Mouse (Mus musculus): ENCODE results near the gene Snx10. TPM values are rescaled to one million over a fixed set of nuclear protein-coding genes. Genes with fewer than 3 reads are reported as not detected.

The Snx10 gene
- total RNA-seq, 1 experiment, result 21.2 TPM

DNA sequence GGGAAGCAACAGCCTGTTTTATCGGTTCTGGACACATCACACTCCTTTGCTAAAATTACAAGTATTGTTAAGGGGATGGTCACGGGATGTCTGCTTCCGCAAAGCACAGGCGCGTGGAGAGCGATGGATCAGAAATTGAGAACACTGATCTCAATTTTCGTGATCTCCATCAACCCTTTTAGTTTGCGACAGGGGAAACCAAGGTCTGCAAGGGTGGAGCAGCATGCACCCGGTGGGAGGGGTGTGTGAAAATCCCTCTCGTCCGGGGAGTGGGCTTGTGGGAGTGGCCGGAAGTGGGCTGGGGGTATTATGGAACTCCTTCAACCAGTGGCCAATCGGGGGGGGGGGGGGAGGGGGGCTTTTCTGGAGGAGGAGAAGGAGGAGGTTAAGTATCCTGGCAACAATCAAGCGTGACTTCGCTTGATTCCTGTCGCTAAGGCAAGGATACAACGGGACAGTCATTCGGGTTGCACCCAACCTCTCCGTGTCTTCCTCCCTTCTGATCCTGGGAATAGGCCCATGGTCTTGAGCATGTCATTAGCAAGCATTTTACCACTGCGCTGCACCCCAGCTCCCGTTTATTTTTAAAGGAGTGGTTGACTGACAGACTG, 725 bp downstream of the Snx10 start:
- no peak for TF ChIP-seq ZNF384 (IDR thresholded peaks at IDR 0.05; ENCODE audit: low read depth, low read length)
- TF ChIP-seq CHD2 (IDR thresholded peaks at IDR 0.05; ENCODE audit: low read depth, low read length), result no peak
- TF ChIP-seq HCFC1 (IDR thresholded peaks at IDR 0.05; ENCODE audit: borderline replicate concordance, insufficient read depth, low read length), result no peak
- no peak for TF ChIP-seq MAFK (IDR thresholded peaks at IDR 0.05; ENCODE audit: insufficient read depth, low read depth, low read length)
- TF ChIP-seq ZC3H11A (IDR thresholded peaks at IDR 0.05; ENCODE audit: borderline replicate concordance, low read depth, low read length), result no peak
- peaks cover 0 to 8% of the 10 kb centered on the region in 2 experiments; a peak in 2 of 4 replicates for H3K4me1 ChIP-seq (ENCODE audit: control insufficient read depth in 2 of 2, insufficient read depth in 2 of 2, low read length in 2 of 2, poor library complexity in 1 of 2)
- peak overlapping the region; percentile 85 for H3K27ac ChIP-seq (ENCODE audit: insufficient read depth, low read depth, low read length, poor library complexity, severe bottlenecking)

DNA sequence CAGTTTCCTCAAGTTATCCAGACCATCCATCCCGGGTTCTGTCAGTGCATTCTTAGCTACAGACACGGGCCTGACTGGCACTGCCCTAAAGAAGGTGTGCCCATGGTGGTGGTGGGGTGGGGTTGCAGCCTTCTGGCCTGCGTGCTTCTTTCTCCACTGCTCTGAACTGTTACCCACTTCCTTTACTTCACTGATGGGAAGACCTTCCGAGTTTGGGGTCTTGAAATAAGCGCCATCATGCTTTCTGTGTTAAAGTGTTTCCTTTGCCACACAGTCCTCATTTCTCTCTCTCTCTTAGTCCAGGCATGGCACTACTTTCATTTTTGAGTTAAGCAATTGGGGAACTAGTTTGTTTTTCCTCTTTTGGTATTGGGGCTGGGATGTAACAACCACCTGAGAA, 1.3 kb downstream of the Snx10 start:
- Histone ChIP-seq H3K4me1 (ENCODE audit: control insufficient read depth in 2 of 2, insufficient read depth in 2 of 2, low read length in 2 of 2, poor library complexity in 1 of 2) (peaks cover 0 to 8% of the 10 kb centered on the region in 2 experiments; a peak in 2 of 4 replicates), H3K9me3 (ENCODE audit: control insufficient read depth, insufficient read depth, low read depth, low read length) (no peaks in the 10 kb centered on the region), H3K27ac (ENCODE audit: insufficient read depth, low read depth, low read length, poor library complexity, severe bottlenecking) (no peak overlapping the region), H3K4me3 (ENCODE audit: insufficient read depth in 1 of 2, low read depth in 1 of 2, low read length in 2 of 2, poor library complexity in 1 of 2, severe bottlenecking in 1 of 2) (peak overlapping the region; percentile 71 to 91; a peak in 3 of 4 replicates), H3K36me3 (ENCODE audit: control insufficient read depth, insufficient read depth, low read length, poor library complexity, severe bottlenecking) (no peaks in the 10 kb centered on the region), H3K9ac (ENCODE audit: insufficient read depth, low read depth, low read length, poor library complexity, severe bottlenecking) (no peak overlapping the region)
- DNase-seq (ENCODE audit: low read depth, low spot score), result no peak
- in situ Hi-C loops (cut with MboI; ENCODE audit: low sequenced_read_pairs in 2 of 2, unreplicated experiment in 2 of 2), result no loop called here
- TF ChIP-seq MAFK (IDR thresholded peaks at IDR 0.05; ENCODE audit: insufficient read depth, low read depth, low read length), result no peak
- TF ChIP-seq ZNF384 (IDR thresholded peaks at IDR 0.05; ENCODE audit: low read depth, low read length), result no peak
- TF ChIP-seq HCFC1 (IDR thresholded peaks at IDR 0.05; ENCODE audit: borderline replicate concordance, insufficient read depth, low read length), result no peak
- TF ChIP-seq ZC3H11A (IDR thresholded peaks at IDR 0.05; ENCODE audit: borderline replicate concordance, low read depth, low read length), result no peak
- TF ChIP-seq CHD2 (IDR thresholded peaks at IDR 0.05; ENCODE audit: low read depth, low read length), result no peak

More for the DNA sequence above, 725 bp downstream of the Snx10 start:
- Histone ChIP-seq H3K9ac (ENCODE audit: insufficient read depth, low read depth, low read length, poor library complexity, severe bottlenecking) (peak overlapping the region; percentile 95), H3K36me3 (ENCODE audit: control insufficient read depth, insufficient read depth, low read length, poor library complexity, severe bottlenecking) (no peaks in the 10 kb centered on the region), H3K9me3 (ENCODE audit: control insufficient read depth, insufficient read depth, low read depth, low read length) (no peaks in the 10 kb centered on the region), H3K4me3 (ENCODE audit: insufficient read depth in 1 of 2, low read depth in 1 of 2, low read length in 2 of 2, poor library complexity in 1 of 2, severe bottlenecking in 1 of 2) (peak overlapping the region; percentile 71 to 91)
- in situ Hi-C loops (cut with MboI; ENCODE audit: low sequenced_read_pairs in 2 of 2, unreplicated experiment in 2 of 2), result no loop called here
- peak; percentile 79 for DNase-seq (ENCODE audit: low read depth, low spot score)

DNA sequence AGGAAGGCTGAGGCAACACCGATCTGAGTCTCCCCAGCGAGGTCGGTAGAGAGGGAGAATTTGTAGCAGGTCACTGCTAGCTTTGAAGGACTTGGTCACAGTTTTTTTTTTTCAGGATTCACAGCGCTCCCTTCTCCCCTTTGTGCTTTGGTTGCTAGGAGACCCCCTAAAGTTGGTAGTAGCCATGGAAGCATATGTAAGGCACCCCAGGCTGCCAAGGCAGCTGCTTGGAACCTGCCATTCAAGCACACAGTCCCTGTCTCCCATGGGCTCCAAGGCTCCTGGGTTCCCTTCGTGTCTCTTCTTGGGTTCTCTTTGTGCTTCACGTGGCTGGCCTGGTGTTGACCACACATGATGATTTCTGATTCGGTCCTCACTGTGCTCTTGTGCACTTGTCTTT, 5.8 kb downstream of the Snx10 start:
- no peaks in the 10 kb centered on the region for H3K9me3 ChIP-seq (ENCODE audit: control insufficient read depth, insufficient read depth, low read depth, low read length)

DNA sequence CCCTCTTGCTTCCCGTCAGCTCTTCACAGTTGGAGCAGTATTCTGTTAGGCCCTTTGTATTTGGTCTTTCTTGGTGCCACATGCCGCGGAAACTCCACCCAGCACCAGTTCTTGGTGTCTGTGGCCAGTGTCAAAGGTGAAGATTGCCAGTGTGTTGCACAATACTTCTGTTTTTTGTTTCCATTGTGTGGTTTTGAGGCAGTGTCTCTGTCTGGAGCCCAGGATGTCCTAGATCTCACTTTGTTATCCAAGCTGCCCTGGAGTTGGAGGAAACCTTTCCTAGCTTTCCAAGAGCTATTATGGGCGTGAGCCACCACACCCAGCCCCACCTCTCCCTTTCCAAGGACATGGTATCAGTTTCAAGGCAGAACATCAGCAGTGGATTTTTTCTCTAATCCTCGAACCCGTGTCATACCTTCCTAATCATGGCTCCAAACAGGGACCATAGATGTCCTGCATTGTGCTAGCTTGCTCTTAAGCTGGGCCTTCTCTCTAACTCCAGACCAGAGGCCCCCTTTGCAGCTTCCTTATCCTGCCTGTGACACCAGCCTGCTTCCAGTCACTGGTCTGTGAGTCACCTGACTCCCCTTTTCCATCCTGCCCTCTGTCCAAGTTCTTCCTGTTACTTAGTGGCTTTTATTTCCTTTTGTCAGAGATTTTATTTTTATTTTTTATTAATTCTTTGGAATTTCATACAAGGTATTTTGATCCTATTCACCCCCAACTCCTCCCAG, 9.9 kb downstream of the Snx10 start:
- in situ Hi-C loops (cut with MboI; ENCODE audit: low sequenced_read_pairs in 2 of 2, unreplicated experiment in 2 of 2), result no loop called here
- H3K9me3 ChIP-seq (ENCODE audit: control insufficient read depth, insufficient read depth, low read depth, low read length), result no peaks in the 10 kb centered on the region
- TF ChIP-seq ZNF384 (IDR thresholded peaks at IDR 0.05; ENCODE audit: low read depth, low read length) (no peak), ZC3H11A (IDR thresholded peaks at IDR 0.05; ENCODE audit: borderline replicate concordance, low read depth, low read length) (no peak), MAFK (IDR thresholded peaks at IDR 0.05; ENCODE audit: insufficient read depth, low read depth, low read length) (no peak)
- H3K9ac ChIP-seq (ENCODE audit: insufficient read depth, low read depth, low read length, poor library complexity, severe bottlenecking), result no peak overlapping the region; the same call in 1 of the 2 replicates
- peak overlapping the region in 1 of 2 experiments; percentile 8; a peak in 1 of 4 replicates for H3K4me3 ChIP-seq (ENCODE audit: insufficient read depth in 1 of 2, low read depth in 1 of 2, low read length in 2 of 2, poor library complexity in 1 of 2, severe bottlenecking in 1 of 2)
- no peak for DNase-seq (ENCODE audit: low read depth, low spot score)
- peaks cover 6% of the 10 kb centered on the region; the same call in 1 of the 2 replicates for H3K36me3 ChIP-seq (ENCODE audit: control insufficient read depth, insufficient read depth, low read length, poor library complexity, severe bottlenecking)
- H3K4me1 ChIP-seq (ENCODE audit: control insufficient read depth in 2 of 2, insufficient read depth in 2 of 2, low read length in 2 of 2, poor library complexity in 1 of 2), result peaks cover 7 to 27% of the 10 kb centered on the region in 2 experiments; a peak in 3 of 4 replicates
- peak overlapping the region; percentile 80 for H3K27ac ChIP-seq (ENCODE audit: insufficient read depth, low read depth, low read length, poor library complexity, severe bottlenecking)

More for the DNA sequence above, 5.8 kb downstream of the Snx10 start:
- Histone ChIP-seq H3K9ac (ENCODE audit: insufficient read depth, low read depth, low read length, poor library complexity, severe bottlenecking) (no peak overlapping the region), H3K4me1 (ENCODE audit: control insufficient read depth in 2 of 2, insufficient read depth in 2 of 2, low read length in 2 of 2, poor library complexity in 1 of 2) (peaks cover 5 to 19% of the 10 kb centered on the region in 2 experiments; a peak in 3 of 4 replicates), H3K27ac (ENCODE audit: insufficient read depth, low read depth, low read length, poor library complexity, severe bottlenecking) (no peak overlapping the region), H3K36me3 (ENCODE audit: control insufficient read depth, insufficient read depth, low read length, poor library complexity, severe bottlenecking) (no peaks in the 10 kb centered on the region), H3K4me3 (ENCODE audit: insufficient read depth in 1 of 2, low read depth in 1 of 2, low read length in 2 of 2, poor library complexity in 1 of 2, severe bottlenecking in 1 of 2) (no peak overlapping the region)
- in situ Hi-C loops (cut with MboI; ENCODE audit: low sequenced_read_pairs in 2 of 2, unreplicated experiment in 2 of 2), result no loop called here
- DNase-seq (ENCODE audit: low read depth, low spot score), result no peak
- TF ChIP-seq MAFK (IDR thresholded peaks at IDR 0.05; ENCODE audit: insufficient read depth, low read depth, low read length), result no peak
- no peak for TF ChIP-seq HCFC1 (IDR thresholded peaks at IDR 0.05; ENCODE audit: borderline replicate concordance, insufficient read depth, low read length)
- no peak for TF ChIP-seq ZC3H11A (IDR thresholded peaks at IDR 0.05; ENCODE audit: borderline replicate concordance, low read depth, low read length)
- TF ChIP-seq CHD2 (IDR thresholded peaks at IDR 0.05; ENCODE audit: low read depth, low read length), result no peak
- no peak for TF ChIP-seq ZNF384 (IDR thresholded peaks at IDR 0.05; ENCODE audit: low read depth, low read length)

Measured in ES-E14 (cell line).